Mouse (Mus musculus) adipocyte (in vitro differentiated cells): Measurements from ENCODE around the gene Wdr76.
"Not testable (repeated sequence)": the region's sequence is repeated elsewhere in the genome, so short reads cannot be mapped to it uniquely, and the experiment has no call there.

ENCODE experiments used
- DNase-seq: peaks from one replicate; pipeline ENCODE4 v3.0.0-alpha.2; 2016; ENCODE audit warnings: low spot score

Wdr76 gene

GRCm38 (mm10) chr2:121505942-121506882 lies at the start of gene Wdr76, which contains the start of gene Mfap1a:
Gene Wdr76, plus strand, starts transcription at chr2:121506723.
Gene Mfap1a, minus strand, starts transcription at chr2:121506665.
- peak; percentile 91 for DNase-seq

GRCm38 (mm10) chr2:121460071-121460470 lies 46.5 kb upstream of the Wdr76 start:
- no peak for DNase-seq

- not testable (repeated sequence) for DNase-seq
Measured at GRCm38 (mm10) chr2:121468982-121469381, 37.5 kb upstream of the Wdr76 start.

- DNase-seq = not testable (repeated sequence)
Measured at GRCm38 (mm10) chr2:121472783-121473182, 33.7 kb upstream of the Wdr76 start.

- DNase-seq = peak; percentile 95
Measured at GRCm38 (mm10) chr2:121473301-121474179, 33.0 kb upstream of the Wdr76 start, which contains the start of gene Mfap1b. Gene Mfap1b, minus strand, starts transcription at chr2:121474067.

- DNase-seq = no peak
Measured at GRCm38 (mm10) chr2:121474180-121474535, 32.4 kb upstream of the Wdr76 start.

- not testable (repeated sequence) for DNase-seq
Measured at GRCm38 (mm10) chr2:121475306-121475705, 31.2 kb upstream of the Wdr76 start.

GRCm38 (mm10) chr2:121477491-121478266 lies 28.8 kb upstream of the Wdr76 start:
- no peak for DNase-seq

- peak; percentile 63 for DNase-seq
Measured at GRCm38 (mm10) chr2:121480498-121480897, 26.0 kb upstream of the Wdr76 start.

- not testable (repeated sequence) for DNase-seq
Measured at GRCm38 (mm10) chr2:121480916-121481315, 25.6 kb upstream of the Wdr76 start.

- DNase-seq = no peak
Measured at GRCm38 (mm10) chr2:121483576-121483975, 22.9 kb upstream of the Wdr76 start.

GRCm38 (mm10) chr2:121484403-121484802 lies 22.1 kb upstream of the Wdr76 start:
- DNase-seq = not testable (repeated sequence)

- DNase-seq = not testable (repeated sequence)
Measured at GRCm38 (mm10) chr2:121501550-121501949, 5.0 kb upstream of the Wdr76 start.

- DNase-seq = no peak
Measured at GRCm38 (mm10) chr2:121507173-121507950, 839 bp downstream of the Wdr76 start.

- no peak for DNase-seq
Measured at GRCm38 (mm10) chr2:121507951-121508330, 1.4 kb downstream of the Wdr76 start.

- peak; percentile 37 for DNase-seq
Measured at GRCm38 (mm10) chr2:121509584-121509983, 3.1 kb downstream of the Wdr76 start.

- DNase-seq = no peak
Measured at GRCm38 (mm10) chr2:121511401-121511800, 4.9 kb downstream of the Wdr76 start.

- not testable (repeated sequence) for DNase-seq
Measured at GRCm38 (mm10) chr2:121512991-121513765, 6.7 kb downstream of the Wdr76 start.

GRCm38 (mm10) chr2:121514211-121514610 lies 7.7 kb downstream of the Wdr76 start:
- no peak for DNase-seq

- no peak for DNase-seq
Measured at GRCm38 (mm10) chr2:121518106-121518505, 11.6 kb downstream of the Wdr76 start.
